Mouse (Mus musculus): ENCODE results near the gene Eif4g3.

Gene Eif4g3

GRCm38 (mm10) chr4:138250088-138250960, 257.5 kb downstream of the Eif4g3 start, which contains the start of the genes Sh2d5 and Kif17:
Gene Sh2d5, plus strand, starts transcription at chr4:138250403.
Gene Kif17, plus strand, starts transcription at chr4:138250435.
- DNase-seq: peak; percentile 90

DNA sequence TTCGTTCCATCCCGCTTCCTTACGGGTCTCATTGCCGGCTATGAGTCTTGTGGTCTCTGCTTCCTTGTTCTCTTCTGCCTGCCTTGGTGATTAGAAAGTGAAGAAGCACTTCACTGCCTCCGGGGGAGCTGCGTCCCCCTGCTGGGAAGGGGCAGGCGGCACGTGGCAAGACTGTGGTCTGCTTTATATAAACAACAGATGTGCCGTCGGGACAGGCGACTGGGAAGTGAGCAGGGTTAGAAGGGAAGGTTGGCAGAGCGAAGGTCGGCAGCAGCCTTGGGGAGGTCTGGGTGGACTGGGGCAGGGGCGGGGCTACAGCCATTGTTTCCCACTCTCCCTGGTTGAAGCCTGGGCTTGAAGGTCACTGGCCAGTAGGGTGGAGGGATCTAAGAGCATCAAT, 259.0 kb downstream of the Eif4g3 start:
- peak; percentile 28 for DNase-seq

DNA sequence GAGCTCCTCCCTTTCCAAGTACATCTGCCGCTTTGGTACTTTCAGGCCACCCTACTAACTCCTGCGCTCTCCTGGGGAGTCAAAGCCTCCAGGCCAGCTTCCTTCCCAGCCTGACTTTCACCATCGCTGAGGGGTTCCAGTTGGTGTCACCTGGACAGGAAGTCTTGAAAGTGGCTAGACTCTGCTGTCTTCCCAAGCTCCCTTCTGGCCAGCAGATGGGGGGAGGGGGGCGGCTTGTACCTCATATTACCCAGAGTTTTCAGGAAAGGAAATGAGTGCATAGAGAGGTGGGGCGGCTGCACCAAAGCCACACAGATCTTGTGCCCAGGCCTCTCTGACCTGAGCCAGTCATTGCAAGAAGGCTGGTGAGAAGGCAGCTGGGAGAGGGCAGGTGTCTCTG, 259.4 kb downstream of the Eif4g3 start:
- no peak for DNase-seq

- peak; percentile 46 for DNase-seq
These were observed 264.4 kb downstream of the Eif4g3 start for GRCm38 (mm10) chr4:138257116-138257687.
